Mouse (Mus musculus): ENCODE data around the gene Atp5d. TPM values are rescaled to one million over a fixed set of nuclear protein-coding genes. Genes with fewer than 3 reads are reported as not detected.

The Atp5d gene
- 404 and 433 TPM in 2 replicates for polyA plus RNA-seq (2015; fragmentation: Nextera tagmentation; extraction: Ambion mirVana)

DNA sequence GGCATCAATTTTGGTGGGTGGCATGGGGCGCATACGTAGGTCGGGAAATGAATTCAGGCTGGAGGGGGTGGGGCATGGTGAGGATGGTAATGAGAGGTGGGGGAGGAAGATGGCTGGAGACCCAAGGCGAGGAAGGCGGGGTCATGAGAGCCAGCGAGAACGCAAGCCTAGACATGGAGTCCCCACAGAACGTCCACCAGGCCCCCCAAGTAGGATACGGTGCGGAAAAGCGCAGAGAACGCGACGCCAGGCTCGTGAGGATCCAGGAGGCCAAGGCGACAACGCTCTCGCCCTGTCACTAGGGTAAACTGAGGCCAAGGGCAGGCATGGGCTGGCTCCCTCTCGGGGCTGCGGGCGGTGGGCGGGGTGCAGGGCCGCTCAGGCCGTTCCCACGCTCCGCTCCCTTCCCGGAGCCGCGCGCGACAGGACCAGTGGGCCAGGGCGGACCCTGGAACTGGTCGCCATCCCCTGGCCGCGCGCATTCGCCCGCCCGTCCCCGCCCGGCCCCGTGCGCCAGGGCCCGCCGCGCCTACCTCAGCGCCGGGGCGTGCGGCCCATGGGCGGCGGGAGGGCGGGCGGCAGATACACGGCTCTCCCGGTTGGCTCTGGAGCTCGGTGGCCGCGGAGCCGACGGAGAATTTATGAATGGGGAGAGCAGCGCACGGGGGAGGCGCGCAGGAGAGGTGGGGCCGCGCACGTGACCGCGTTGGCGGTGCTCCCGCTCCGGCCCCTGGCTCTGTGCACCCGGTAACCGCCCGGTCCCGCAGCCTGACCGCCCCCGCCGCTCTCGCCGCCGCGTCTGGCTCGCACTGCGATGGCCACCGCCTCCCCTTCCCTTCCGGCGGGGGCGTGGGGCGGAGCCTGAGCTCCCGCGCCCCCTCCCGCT lies at the start of gene Atp5d:
TSS of gene Atp5d (plus strand) at position 80 of the 886 bp plus-strand sequence.
- no peaks in the 10 kb centered on the region for H3K9me3 ChIP-seq (ENCODE audit: control insufficient read depth, low read length)
- peak within 1 kb of the TSS; percentile 93 for H3K4me2 ChIP-seq (ENCODE audit: low read length)
- under 1% methylated on average over 78 of the region's 94 CpGs for WGBS
- peak within 1 kb of the TSS; percentile 87 for H3K4me3 ChIP-seq (replicated peaks; ENCODE audit: low read length)
- peaks cover 11% of the 10 kb centered on the region; the same call in 1 of the 2 replicates for H3K36me3 ChIP-seq (ENCODE audit: control insufficient read depth, insufficient read depth)
- peak; percentile 13; the same call in 1 of the 2 replicates for ATAC-seq
- H3K27ac ChIP-seq (ENCODE audit: low read length): peak within 1 kb of the TSS; percentile 93
- peaks cover 52% of the 10 kb centered on the region for H3K4me1 ChIP-seq (replicated peaks; ENCODE audit: control insufficient read depth, insufficient read depth, low read length)
- no peaks in the 10 kb centered on the region for H3K27me3 ChIP-seq (replicated peaks; ENCODE audit: control insufficient read depth, insufficient read depth, low read length)
- H3K9ac ChIP-seq (replicated peaks; ENCODE audit: low read depth, low read length): peak within 1 kb of the TSS; percentile 87

DNA sequence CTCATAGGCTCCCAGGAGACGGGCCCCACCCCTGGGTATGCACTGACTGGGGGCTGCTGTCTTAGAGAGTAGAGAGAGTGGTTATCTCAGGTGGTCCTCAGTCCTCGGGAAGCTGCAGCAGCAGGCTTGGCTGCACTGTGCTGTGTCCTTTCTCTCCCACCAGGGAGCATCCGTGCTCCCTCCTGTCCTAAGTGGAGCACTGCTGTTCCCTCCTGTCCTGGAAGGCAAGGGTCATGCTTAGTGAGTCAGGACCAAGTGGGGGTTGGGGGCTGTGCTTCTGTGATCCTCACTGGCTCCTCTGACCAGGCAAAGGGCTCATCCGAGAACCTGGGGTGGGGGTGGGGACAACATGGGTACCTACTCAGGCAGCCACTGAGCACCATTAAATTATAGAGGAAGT lies 49.3 kb upstream of the Atp5d start:
- no peak overlapping the region for H3K4me2 ChIP-seq (ENCODE audit: low read length)
- ATAC-seq: no peak
- H3K27ac ChIP-seq (ENCODE audit: low read length): no peak overlapping the region
- no peak overlapping the region for H3K4me3 ChIP-seq (replicated peaks; ENCODE audit: low read length)
- no peaks in the 10 kb centered on the region for H3K36me3 ChIP-seq (ENCODE audit: control insufficient read depth, insufficient read depth)
- H3K9ac ChIP-seq (replicated peaks; ENCODE audit: low read depth, low read length): no peak overlapping the region
- H3K9me3 ChIP-seq (ENCODE audit: control insufficient read depth, low read length): no peaks in the 10 kb centered on the region
- no peaks in the 10 kb centered on the region for H3K27me3 ChIP-seq (replicated peaks; ENCODE audit: control insufficient read depth, insufficient read depth, low read length)
- WGBS: 64% methylated on average over 4 of the region's 4 CpGs
- H3K4me1 ChIP-seq (replicated peaks; ENCODE audit: control insufficient read depth, insufficient read depth, low read length): peaks cover 4% of the 10 kb centered on the region

DNA sequence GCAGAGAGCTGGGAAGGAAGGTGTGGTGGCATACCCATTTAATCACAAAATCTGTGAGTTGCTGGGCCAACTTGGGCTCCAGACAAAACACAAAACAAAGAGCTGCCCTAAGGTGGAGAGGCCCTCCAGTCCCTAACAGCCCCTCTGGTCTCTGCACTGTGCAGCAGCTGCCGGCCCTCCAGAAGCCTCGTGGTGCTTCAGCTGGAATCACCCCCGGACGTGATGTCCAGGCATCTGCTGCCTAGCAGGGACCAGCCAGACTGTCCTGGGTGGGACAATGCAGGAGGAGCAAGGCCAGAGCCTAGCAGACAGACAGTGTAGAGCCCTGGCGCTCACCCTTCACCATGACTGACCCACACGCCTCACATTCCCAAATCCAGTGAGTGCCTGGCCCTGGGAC lies 46.9 kb upstream of the Atp5d start:
- no peak overlapping the region for H3K9ac ChIP-seq (replicated peaks; ENCODE audit: low read depth, low read length)
- no peak for ATAC-seq
- no peak overlapping the region for H3K4me3 ChIP-seq (replicated peaks; ENCODE audit: low read length)
- no peaks in the 10 kb centered on the region for H3K4me1 ChIP-seq (replicated peaks; ENCODE audit: control insufficient read depth, insufficient read depth, low read length)
- H3K27me3 ChIP-seq (replicated peaks; ENCODE audit: control insufficient read depth, insufficient read depth, low read length): no peaks in the 10 kb centered on the region
- H3K4me2 ChIP-seq (ENCODE audit: low read length): no peak overlapping the region
- 87% methylated on average over 6 of the region's 6 CpGs for WGBS
- H3K36me3 ChIP-seq (ENCODE audit: control insufficient read depth, insufficient read depth): no peaks in the 10 kb centered on the region
- H3K9me3 ChIP-seq (ENCODE audit: control insufficient read depth, low read length): no peaks in the 10 kb centered on the region
- no peak overlapping the region for H3K27ac ChIP-seq (ENCODE audit: low read length)

DNA sequence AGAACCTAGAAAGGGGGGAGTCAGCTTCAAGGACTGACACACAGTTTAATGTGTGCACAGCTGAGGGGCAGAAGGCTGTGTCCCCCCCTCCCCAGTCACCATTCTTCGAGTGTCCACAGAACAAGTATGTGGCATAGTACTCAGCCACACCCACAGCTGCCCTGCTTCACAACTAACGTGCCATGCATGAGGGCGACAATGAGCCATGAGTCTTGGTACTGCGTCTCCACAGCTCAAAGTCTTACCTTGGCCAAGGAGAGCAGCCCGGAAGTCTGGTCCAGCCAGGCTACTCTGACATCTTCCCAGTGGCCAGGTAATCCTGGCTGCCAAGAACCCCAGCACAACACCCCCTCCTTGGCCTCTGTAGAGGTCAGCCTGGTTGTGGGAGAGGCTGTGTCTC lies 45.7 kb upstream of the Atp5d start:
- Histone ChIP-seq H3K27ac (ENCODE audit: low read length) (no peak overlapping the region), H3K4me3 (replicated peaks; ENCODE audit: low read length) (no peak overlapping the region), H3K36me3 (ENCODE audit: control insufficient read depth, insufficient read depth) (no peaks in the 10 kb centered on the region), H3K4me1 (replicated peaks; ENCODE audit: control insufficient read depth, insufficient read depth, low read length) (peaks cover 5% of the 10 kb centered on the region; the same call in 1 of the 2 replicates), H3K27me3 (replicated peaks; ENCODE audit: control insufficient read depth, insufficient read depth, low read length) (no peaks in the 10 kb centered on the region), H3K9me3 (ENCODE audit: control insufficient read depth, low read length) (no peaks in the 10 kb centered on the region), H3K4me2 (ENCODE audit: low read length) (no peak overlapping the region), H3K9ac (replicated peaks; ENCODE audit: low read depth, low read length) (no peak overlapping the region)
- WGBS: 76% methylated on average over 5 of the region's 5 CpGs
- ATAC-seq: no peak

DNA sequence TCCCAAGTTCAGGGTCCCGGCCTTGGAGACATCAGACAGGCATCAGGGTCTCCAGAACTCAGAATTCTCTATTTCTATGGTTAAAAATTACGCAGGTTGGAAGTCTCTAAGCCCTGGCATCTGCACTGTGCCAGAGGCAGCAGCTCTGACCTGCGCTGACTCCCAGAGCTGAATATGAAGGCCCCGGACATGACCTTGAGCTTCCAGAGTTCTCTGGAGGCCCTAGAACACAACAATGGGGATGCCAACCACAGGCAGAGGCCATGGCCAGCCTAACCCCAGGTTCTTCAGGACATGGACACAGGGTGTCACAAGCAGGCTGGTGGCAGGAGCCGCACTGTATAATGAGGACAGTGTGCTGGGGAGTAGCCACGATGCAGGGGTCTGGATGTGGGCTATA lies 44.3 kb upstream of the Atp5d start:
- Histone ChIP-seq H3K27ac (ENCODE audit: low read length) (no peak overlapping the region), H3K9me3 (ENCODE audit: control insufficient read depth, low read length) (no peaks in the 10 kb centered on the region), H3K4me2 (ENCODE audit: low read length) (no peak overlapping the region), H3K4me1 (replicated peaks; ENCODE audit: control insufficient read depth, insufficient read depth, low read length) (peaks cover 5% of the 10 kb centered on the region; the same call in 1 of the 2 replicates), H3K27me3 (replicated peaks; ENCODE audit: control insufficient read depth, insufficient read depth, low read length) (no peaks in the 10 kb centered on the region), H3K9ac (replicated peaks; ENCODE audit: low read depth, low read length) (no peak overlapping the region), H3K4me3 (replicated peaks; ENCODE audit: low read length) (no peak overlapping the region), H3K36me3 (ENCODE audit: control insufficient read depth, insufficient read depth) (no peaks in the 10 kb centered on the region)
- 89% methylated on average over 6 of the region's 6 CpGs for WGBS
- ATAC-seq: no peak

DNA sequence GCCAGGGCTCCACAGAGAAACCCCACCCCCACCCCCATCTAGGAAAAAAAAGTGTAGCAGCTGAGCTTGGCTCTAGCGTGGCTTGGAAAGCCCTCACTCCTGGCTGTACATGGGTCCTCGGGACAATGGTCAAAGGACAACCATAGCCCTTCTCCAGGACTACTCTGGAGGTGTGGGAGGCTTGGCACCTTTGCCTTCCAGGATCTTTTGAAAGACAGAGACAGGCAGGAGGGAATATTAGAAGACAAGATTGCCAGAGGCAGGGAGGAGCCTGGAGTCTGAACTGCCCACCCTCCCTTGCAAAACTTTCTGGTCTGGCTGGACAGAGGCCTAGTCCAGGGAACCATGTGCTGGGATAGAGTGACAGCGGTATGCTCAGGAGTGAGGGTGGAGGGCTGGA lies 43.7 kb upstream of the Atp5d start:
- no peak overlapping the region for H3K4me2 ChIP-seq (ENCODE audit: low read length)
- ATAC-seq: no peak
- no peaks in the 10 kb centered on the region for H3K36me3 ChIP-seq (ENCODE audit: control insufficient read depth, insufficient read depth)
- H3K4me1 ChIP-seq (replicated peaks; ENCODE audit: control insufficient read depth, insufficient read depth, low read length): peaks cover 5% of the 10 kb centered on the region; the same call in 1 of the 2 replicates
- no peaks in the 10 kb centered on the region for H3K27me3 ChIP-seq (replicated peaks; ENCODE audit: control insufficient read depth, insufficient read depth, low read length)
- no peaks in the 10 kb centered on the region for H3K9me3 ChIP-seq (ENCODE audit: control insufficient read depth, low read length)
- H3K9ac ChIP-seq (replicated peaks; ENCODE audit: low read depth, low read length): no peak overlapping the region
- no peak overlapping the region for H3K27ac ChIP-seq (ENCODE audit: low read length)
- H3K4me3 ChIP-seq (replicated peaks; ENCODE audit: low read length): no peak overlapping the region
- 82% methylated on average over 3 of the region's 3 CpGs for WGBS

DNA sequence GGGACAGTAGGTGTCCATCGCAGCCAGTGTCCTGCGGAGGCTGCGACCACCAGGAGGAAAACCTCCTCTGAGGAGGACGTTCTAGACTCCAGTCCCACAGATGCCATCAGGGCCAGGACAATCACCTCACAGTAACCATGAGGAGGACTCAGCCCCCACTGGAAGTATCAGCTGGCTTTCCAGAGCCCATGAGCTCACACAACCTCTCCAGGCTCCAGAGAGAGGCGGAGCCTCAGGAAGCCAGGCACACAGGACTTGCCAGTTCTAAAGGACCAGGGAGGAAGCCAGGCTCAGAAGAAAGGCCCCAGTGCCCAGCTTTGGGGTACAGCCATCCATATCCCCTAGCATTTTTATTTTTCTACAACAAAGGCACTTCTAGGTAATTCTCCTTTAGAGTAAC lies 42.9 kb upstream of the Atp5d start:
- WGBS: 90% methylated on average over 5 of the region's 5 CpGs
- H3K4me1 ChIP-seq (replicated peaks; ENCODE audit: control insufficient read depth, insufficient read depth, low read length): peaks cover 5% of the 10 kb centered on the region; the same call in 1 of the 2 replicates

DNA sequence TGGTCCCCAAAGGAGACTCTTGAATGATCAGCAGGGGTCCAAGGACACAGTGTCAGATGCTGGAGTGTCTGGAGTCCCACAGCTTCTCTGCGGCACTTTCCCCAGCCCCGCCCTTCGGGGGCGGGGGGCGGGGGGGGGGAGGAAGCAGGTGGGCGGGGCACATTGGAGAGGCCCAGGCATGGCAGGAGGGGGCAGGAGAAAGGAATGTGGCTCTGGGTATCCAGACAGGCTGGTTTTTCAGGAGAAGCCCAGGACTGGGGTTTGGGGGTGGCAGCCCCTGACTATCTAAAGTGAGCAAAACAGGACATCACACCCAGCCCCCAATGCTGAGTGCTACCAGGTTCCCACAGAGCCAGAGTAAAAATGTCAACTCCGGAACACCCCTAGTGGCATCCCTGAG lies 41.2 kb upstream of the Atp5d start:
- ATAC-seq: no peak
- Histone ChIP-seq H3K9me3 (ENCODE audit: control insufficient read depth, low read length) (no peaks in the 10 kb centered on the region), H3K36me3 (ENCODE audit: control insufficient read depth, insufficient read depth) (no peaks in the 10 kb centered on the region), H3K9ac (replicated peaks; ENCODE audit: low read depth, low read length) (no peak overlapping the region), H3K27ac (ENCODE audit: low read length) (no peak overlapping the region), H3K4me3 (replicated peaks; ENCODE audit: low read length) (no peak overlapping the region), H3K27me3 (replicated peaks; ENCODE audit: control insufficient read depth, insufficient read depth, low read length) (no peaks in the 10 kb centered on the region), H3K4me2 (ENCODE audit: low read length) (no peak overlapping the region), H3K4me1 (replicated peaks; ENCODE audit: control insufficient read depth, insufficient read depth, low read length) (peaks cover 16% of the 10 kb centered on the region)
- 37% methylated on average over 3 of the region's 7 CpGs for WGBS

More for the DNA sequence above, 42.9 kb upstream of the Atp5d start:
- H3K27ac ChIP-seq (ENCODE audit: low read length): no peak overlapping the region
- H3K36me3 ChIP-seq (ENCODE audit: control insufficient read depth, insufficient read depth): no peaks in the 10 kb centered on the region
- no peaks in the 10 kb centered on the region for H3K27me3 ChIP-seq (replicated peaks; ENCODE audit: control insufficient read depth, insufficient read depth, low read length)
- no peak for ATAC-seq
- no peak overlapping the region for H3K4me3 ChIP-seq (replicated peaks; ENCODE audit: low read length)
- H3K9me3 ChIP-seq (ENCODE audit: control insufficient read depth, low read length): no peaks in the 10 kb centered on the region
- H3K9ac ChIP-seq (replicated peaks; ENCODE audit: low read depth, low read length): no peak overlapping the region
- no peak overlapping the region for H3K4me2 ChIP-seq (ENCODE audit: low read length)

DNA sequence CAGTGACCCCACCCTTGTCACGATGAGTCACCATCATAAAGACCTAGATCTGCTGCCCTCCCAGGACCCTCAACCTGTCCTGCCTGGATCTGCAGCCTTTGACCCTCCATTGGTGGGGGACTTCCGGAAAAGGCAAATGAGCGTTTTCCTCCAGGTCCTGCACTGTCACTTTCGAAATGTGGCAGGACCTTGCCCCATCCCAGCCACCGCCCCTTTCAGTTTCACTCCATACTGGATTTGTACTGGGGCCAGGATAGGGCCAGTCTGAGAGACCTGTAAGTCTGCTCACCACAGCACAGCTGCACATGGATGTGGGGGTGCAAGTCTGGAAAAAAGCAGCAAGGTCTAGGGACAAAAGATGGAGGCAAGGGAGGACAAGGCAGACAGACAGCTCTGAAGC lies 39.8 kb upstream of the Atp5d start:
- no peak overlapping the region for H3K9ac ChIP-seq (replicated peaks; ENCODE audit: low read depth, low read length)
- no peaks in the 10 kb centered on the region for H3K9me3 ChIP-seq (ENCODE audit: control insufficient read depth, low read length)
- H3K36me3 ChIP-seq (ENCODE audit: control insufficient read depth, insufficient read depth): no peaks in the 10 kb centered on the region
- ATAC-seq: no peak
- H3K4me3 ChIP-seq (replicated peaks; ENCODE audit: low read length): no peak overlapping the region
- H3K4me2 ChIP-seq (ENCODE audit: low read length): no peak overlapping the region
- H3K27me3 ChIP-seq (replicated peaks; ENCODE audit: control insufficient read depth, insufficient read depth, low read length): no peaks in the 10 kb centered on the region
- no peak overlapping the region for H3K27ac ChIP-seq (ENCODE audit: low read length)
- WGBS: 92% methylated on average over 5 of the region's 5 CpGs
- H3K4me1 ChIP-seq (replicated peaks; ENCODE audit: control insufficient read depth, insufficient read depth, low read length): peaks cover 19% of the 10 kb centered on the region
